Mouse (Mus musculus) lung, embryonic 15.5 days (tissue): ENCODE results near the gene Uba7. TPM values are rescaled to one million over a fixed set of nuclear protein-coding genes. Genes with fewer than 3 reads are reported as not detected.

Experiments
- ATAC-seq: fragments of 200-750 bp; cut with Nextera tagmentation; 2 replicates; pipeline ENCODE4 v1.8.0; 2017; ENCODE audit warnings: moderate number of reproducible peaks, borderline replicate concordance; ENCODE audit not compliant: low FRiP score, low TSS enrichment; ENCODE audit errors: extremely low read depth
- H3K27ac ChIP-seq: fragments of 300-500 bp; sonication (generic); 2 replicates; pipeline ENCODE4 v1.5.1; 2015; ENCODE audit warnings: moderate library complexity, mild to moderate bottlenecking, inconsistent platforms
- H3K27me3 ChIP-seq: fragments of 300-500 bp; sonication (generic); 2 replicates; pipeline ENCODE4 v1.6.1; 2015; ENCODE audit warnings: inconsistent platforms
- H3K36me3 ChIP-seq: fragments of 300-500 bp; sonication (generic); 2 replicates; pipeline ENCODE4 v1.6.1; 2015; ENCODE audit warnings: inconsistent platforms
- H3K4me1 ChIP-seq: fragments of 300-500 bp; sonication (generic); 2 replicates; pipeline ENCODE4 v1.6.1; 2015; ENCODE audit warnings: inconsistent platforms
- H3K4me2 ChIP-seq: fragments of 300-500 bp; sonication (generic); 2 replicates; pipeline ENCODE4 v1.6.1; 2015; ENCODE audit warnings: inconsistent platforms, mild to moderate bottlenecking, moderate library complexity
- H3K4me3 ChIP-seq: fragments of 300-500 bp; sonication (generic); 2 replicates; pipeline ENCODE4 v1.5.1; 2015; ENCODE audit warnings: mild to moderate bottlenecking, inconsistent platforms
- H3K9ac ChIP-seq: fragments of 300-500 bp; sonication (generic); 2 replicates; pipeline ENCODE4 v1.6.1; 2015; ENCODE audit warnings: inconsistent platforms
- H3K9me3 ChIP-seq: fragments of 300-500 bp; sonication (generic); 2 replicates; pipeline ENCODE4 v1.6.1; 2016; ENCODE audit warnings: inconsistent platforms
- WGBS: fragments of 180-500 bp; shearing (Covaris S2); methylation state at CpG from one replicate; pipeline ENCODE4 v1.1.7; 2015; 5-methylcytosine and 5-hydroxymethylcytosine counted together
- polyA plus RNA-seq: library from polyadenylated mRNA; unstranded; fragments of >200 nt; fragmentation: Nextera tagmentation; extraction: Ambion mirVana; gene quantifications from 2 replicates; pipeline ENCODE4 v1.2.1, GENCODE M21; 2015

The Uba7 gene
- polyA plus RNA-seq, 1 experiment from 2014 or later = 22.8 TPM

DNA sequence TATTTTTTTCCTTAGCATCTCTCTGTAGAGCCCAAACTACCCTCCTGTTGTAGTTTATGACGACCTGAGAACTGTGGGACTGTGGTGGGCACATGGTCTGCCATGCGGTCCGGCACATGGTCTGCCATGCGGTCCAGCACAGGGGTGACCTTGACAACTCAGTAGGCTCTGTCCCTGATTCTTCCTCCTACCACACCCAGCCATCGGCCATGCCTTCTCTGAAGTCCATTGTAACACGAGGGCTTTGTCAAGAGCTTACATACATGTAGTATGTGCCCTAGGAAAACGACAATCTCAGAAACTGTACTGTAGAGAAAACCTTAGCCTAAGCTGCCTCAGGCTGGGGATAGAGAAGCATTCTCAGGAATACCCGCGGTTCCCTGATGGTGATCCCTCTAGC lies 10.6 kb upstream of the Uba7 start:
- H3K9ac ChIP-seq = no peak overlapping the region
- no peak overlapping the region for H3K4me2 ChIP-seq
- ATAC-seq = no peak
- H3K36me3 ChIP-seq = peaks cover 40% of the 10 kb centered on the region
- 90% methylated on average over 9 of the region's 9 CpGs for WGBS
- peaks cover 5% of the 10 kb centered on the region; the same call in 1 of the 2 replicates for H3K4me1 ChIP-seq
- H3K9me3 ChIP-seq = no peaks in the 10 kb centered on the region
- H3K27ac ChIP-seq = no peak overlapping the region
- H3K4me3 ChIP-seq = no peak overlapping the region
- no peaks in the 10 kb centered on the region for H3K27me3 ChIP-seq

DNA sequence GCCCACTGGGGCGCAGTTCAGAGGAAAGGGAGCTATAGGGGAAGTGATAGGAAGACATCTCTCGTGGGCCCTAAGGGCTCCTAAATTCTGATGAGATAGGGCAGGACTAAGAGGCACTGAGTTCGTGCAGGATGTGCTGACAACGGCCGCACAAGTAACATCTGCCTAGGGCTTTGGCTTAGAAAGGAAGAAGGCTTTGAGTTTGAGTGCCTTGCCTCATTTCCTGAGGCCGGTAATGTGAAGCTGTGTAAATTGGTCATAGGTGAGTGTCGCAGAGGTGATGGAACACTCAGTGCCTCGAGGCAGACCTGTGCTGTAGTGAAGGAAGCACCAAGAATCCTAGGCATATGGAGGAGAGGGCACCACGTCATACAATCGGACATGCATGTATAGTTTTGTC lies 8.6 kb upstream of the Uba7 start:
- Histone ChIP-seq H3K9ac (no peak overlapping the region), H3K4me3 (no peak overlapping the region), H3K4me1 (peaks cover 9% of the 10 kb centered on the region; the same call in 1 of the 2 replicates), H3K27ac (no peak overlapping the region), H3K36me3 (peaks cover 27% of the 10 kb centered on the region), H3K9me3 (no peaks in the 10 kb centered on the region), H3K27me3 (no peaks in the 10 kb centered on the region), H3K4me2 (no peak overlapping the region)
- no peak for ATAC-seq
- WGBS = 80% methylated on average over 10 of the region's 10 CpGs

DNA sequence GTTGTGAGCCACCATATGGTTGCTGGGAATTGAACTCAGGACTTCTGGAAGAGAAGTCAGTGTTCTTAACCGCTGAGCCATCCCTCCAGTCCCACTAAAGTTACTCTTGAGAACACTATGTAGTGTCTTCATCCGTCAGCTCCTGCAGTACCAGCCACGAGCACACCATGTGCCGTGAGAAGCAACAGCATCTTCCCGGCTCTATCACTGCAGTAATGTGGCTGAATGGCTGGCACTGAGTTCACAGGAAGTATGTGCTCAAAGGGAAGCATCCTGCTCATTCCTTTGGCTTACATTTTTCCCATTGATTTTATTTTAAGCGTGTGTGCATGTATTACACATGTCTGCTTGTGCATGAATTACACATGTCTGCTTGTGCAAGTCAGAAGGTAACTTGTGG lies 7.9 kb upstream of the Uba7 start:
- no peak for ATAC-seq

DNA sequence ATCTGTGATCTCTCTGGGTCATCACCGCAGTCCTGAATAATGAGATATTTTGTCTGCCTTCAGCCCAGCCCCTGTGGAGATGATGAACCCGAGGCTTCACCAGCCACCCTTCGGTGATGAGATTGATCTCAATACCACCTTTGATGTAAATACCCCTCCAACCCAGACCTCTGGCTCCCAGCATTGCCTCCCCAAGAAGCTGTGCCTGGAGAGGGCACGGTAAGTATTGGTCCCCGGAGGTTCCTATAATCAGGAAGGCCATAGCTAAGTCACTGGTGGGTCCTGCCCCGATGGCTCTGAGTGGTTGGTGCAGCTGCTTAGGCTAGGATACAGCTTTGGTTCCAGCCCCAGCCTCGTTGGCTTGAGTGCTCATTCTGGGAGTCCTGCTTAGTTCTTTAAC lies 6.8 kb upstream of the Uba7 start:
- Histone ChIP-seq H3K9me3 (no peaks in the 10 kb centered on the region), H3K27ac (no peak overlapping the region), H3K4me2 (no peak overlapping the region), H3K4me1 (peaks cover 11% of the 10 kb centered on the region; the same call in 1 of the 2 replicates), H3K36me3 (peaks cover 17% of the 10 kb centered on the region), H3K4me3 (no peak overlapping the region), H3K27me3 (no peaks in the 10 kb centered on the region), H3K9ac (no peak overlapping the region)
- no peak for ATAC-seq
- WGBS = 86% methylated on average over 7 of the region's 7 CpGs

More for the DNA sequence above, 7.9 kb upstream of the Uba7 start:
- Histone ChIP-seq H3K9ac (no peak overlapping the region), H3K4me3 (no peak overlapping the region), H3K4me2 (no peak overlapping the region), H3K36me3 (peaks cover 21% of the 10 kb centered on the region), H3K9me3 (no peaks in the 10 kb centered on the region), H3K27ac (no peak overlapping the region), H3K27me3 (no peaks in the 10 kb centered on the region), H3K4me1 (peaks cover 11% of the 10 kb centered on the region; the same call in 1 of the 2 replicates)
- 81% methylated on average over 6 of the region's 6 CpGs for WGBS

DNA sequence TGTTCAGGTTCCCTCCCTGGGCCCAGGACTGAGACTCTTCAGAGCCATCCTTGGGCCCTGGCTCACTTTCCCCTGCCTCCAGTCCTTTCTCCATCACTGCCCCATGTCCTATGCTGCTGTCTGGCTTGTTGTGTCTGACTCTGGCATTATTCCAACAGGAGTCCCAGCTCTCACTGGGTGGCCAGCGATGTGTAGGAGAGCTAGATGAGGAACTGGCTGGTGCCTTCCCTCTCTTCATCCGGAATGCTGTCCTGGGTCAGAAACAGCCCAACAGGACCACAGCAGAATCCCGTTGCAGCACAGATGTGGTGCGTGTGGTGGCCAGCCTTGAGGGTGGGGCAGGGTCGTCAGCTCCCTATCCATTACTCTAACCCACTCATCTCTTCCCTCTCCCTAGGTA lies 5.0 kb upstream of the Uba7 start:
- no peaks in the 10 kb centered on the region for H3K9me3 ChIP-seq
- no peak overlapping the region for H3K4me2 ChIP-seq
- H3K4me3 ChIP-seq = no peak overlapping the region
- H3K36me3 ChIP-seq = peaks cover 12% of the 10 kb centered on the region
- peaks cover 12% of the 10 kb centered on the region; the same call in 1 of the 2 replicates for H3K4me1 ChIP-seq
- ATAC-seq = no peak
- no peak overlapping the region for H3K9ac ChIP-seq
- no peaks in the 10 kb centered on the region for H3K27me3 ChIP-seq
- 65% methylated on average over 5 of the region's 5 CpGs for WGBS
- no peak overlapping the region for H3K27ac ChIP-seq

DNA sequence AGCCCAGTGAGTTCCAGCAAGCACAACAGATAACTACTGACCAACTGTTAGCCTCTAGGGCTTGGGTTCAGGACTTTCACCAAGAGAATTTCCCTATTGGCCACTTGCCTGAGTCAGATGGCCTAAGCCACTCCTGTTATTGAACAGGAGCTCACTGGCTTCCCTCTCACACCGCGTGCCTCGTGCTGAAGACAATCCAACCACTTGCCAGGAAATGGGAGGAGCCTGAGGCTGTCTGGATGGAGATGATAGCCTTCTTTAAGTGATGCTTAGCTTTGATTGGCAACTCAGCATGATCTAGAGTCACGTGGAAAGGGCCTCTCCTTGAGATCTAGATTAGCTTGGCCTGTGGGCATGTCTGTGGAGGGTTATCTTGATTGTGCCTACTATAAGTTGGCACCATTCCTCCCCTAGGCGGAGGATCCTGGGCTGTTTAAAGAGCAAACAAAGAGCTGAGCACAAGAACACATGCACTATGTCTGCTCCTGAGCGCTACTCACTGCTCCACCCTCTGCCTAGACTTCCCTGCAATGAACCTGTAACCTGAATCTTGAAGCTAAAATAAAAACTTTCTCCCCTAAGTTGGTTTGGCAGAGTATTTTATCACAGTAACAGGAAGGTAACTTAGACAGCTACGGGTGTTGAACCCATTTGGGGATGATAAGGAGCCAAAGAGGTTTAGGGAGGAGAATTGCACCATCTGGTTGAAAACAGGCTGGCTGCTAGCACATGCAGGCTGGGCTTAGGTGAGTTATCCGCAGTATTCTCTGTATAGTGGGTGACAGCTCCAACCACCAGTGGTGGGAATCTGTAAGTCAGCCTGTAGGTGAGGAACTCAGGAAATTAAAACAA lies 3.4 kb upstream of the Uba7 start:
- Histone ChIP-seq H3K36me3 (peaks cover 12% of the 10 kb centered on the region), H3K9me3 (no peaks in the 10 kb centered on the region), H3K9ac (no peak overlapping the region), H3K4me2 (no peak overlapping the region), H3K4me1 (peaks cover 12% of the 10 kb centered on the region; the same call in 1 of the 2 replicates), H3K4me3 (no peak overlapping the region), H3K27me3 (no peaks in the 10 kb centered on the region), H3K27ac (no peak overlapping the region)
- 64% methylated on average over 8 of the region's 8 CpGs for WGBS
- ATAC-seq = peak; percentile 23; the same call in 1 of the 2 replicates

DNA sequence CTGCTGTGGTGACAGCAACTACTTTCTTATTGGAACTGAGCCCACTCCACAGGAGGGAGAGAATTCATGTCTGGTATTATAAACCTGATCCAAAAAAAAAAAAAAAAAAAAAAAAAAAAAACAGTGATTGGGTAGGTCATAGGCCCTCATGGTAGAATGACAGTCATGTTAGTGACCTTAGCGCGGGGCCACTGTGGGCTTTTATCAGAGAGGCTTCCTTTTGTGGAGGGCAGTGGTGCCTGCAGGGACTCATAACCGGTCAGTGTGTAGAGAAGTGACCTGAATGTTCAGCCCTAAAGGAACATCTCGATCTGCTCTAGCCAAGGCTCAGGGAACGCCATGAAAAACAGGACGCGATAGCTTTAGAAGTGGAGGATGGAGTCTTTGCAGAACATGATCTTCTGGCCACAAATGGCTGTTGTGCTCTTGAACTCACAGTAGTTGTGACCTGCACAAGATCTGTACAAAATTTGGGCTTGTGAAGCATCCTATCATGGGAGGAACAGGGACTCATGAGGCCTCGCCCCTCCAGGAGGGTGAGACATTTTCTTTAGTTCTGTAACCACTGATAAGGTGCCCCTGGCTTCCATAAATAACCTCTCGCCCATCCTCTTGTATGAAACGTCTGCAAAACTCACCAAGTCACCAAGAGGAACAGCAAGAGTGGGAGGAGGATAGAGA lies 674 bp upstream of the Uba7 start:
- H3K9ac ChIP-seq = no peak overlapping the region
- ATAC-seq = no peak
- peaks cover 5% of the 10 kb centered on the region for H3K36me3 ChIP-seq
- peaks cover 12% of the 10 kb centered on the region; the same call in 1 of the 2 replicates for H3K4me1 ChIP-seq
- WGBS = 69% methylated on average over 10 of the region's 10 CpGs
- peak overlapping the region; percentile 31; the same call in 1 of the 2 replicates for H3K27ac ChIP-seq
- no peak overlapping the region for H3K4me2 ChIP-seq
- no peaks in the 10 kb centered on the region for H3K27me3 ChIP-seq
- H3K9me3 ChIP-seq = no peaks in the 10 kb centered on the region
- no peak overlapping the region for H3K4me3 ChIP-seq

DNA sequence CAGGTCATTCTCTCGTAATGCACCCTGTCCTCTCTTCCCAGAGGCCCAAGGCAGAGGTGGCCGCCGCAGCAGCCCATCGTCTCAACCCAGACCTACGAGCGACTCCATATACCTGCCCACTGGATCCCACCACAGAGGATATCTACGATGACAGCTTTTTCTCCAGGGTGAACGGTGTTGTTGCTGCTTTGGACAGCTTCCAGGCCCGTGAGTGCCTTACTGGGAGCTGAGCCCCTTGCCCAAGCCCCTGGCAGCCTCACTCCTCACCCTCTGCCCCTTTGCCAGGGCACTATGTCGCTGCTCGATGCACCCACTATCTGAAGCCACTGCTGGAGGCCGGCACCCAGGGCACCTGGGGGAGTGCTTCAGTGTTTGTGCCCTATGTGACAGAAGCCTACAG lies 3.5 kb downstream of the Uba7 start:
- WGBS = 84% methylated on average over 12 of the region's 12 CpGs
- no peak overlapping the region for H3K4me3 ChIP-seq
- H3K27ac ChIP-seq = no peak overlapping the region
- H3K9me3 ChIP-seq = no peaks in the 10 kb centered on the region
- H3K36me3 ChIP-seq = no peaks in the 10 kb centered on the region
- peaks cover 42% of the 10 kb centered on the region for H3K4me1 ChIP-seq
- H3K27me3 ChIP-seq = no peaks in the 10 kb centered on the region
- no peak overlapping the region for H3K9ac ChIP-seq
- no peak overlapping the region for H3K4me2 ChIP-seq
- no peak for ATAC-seq

DNA sequence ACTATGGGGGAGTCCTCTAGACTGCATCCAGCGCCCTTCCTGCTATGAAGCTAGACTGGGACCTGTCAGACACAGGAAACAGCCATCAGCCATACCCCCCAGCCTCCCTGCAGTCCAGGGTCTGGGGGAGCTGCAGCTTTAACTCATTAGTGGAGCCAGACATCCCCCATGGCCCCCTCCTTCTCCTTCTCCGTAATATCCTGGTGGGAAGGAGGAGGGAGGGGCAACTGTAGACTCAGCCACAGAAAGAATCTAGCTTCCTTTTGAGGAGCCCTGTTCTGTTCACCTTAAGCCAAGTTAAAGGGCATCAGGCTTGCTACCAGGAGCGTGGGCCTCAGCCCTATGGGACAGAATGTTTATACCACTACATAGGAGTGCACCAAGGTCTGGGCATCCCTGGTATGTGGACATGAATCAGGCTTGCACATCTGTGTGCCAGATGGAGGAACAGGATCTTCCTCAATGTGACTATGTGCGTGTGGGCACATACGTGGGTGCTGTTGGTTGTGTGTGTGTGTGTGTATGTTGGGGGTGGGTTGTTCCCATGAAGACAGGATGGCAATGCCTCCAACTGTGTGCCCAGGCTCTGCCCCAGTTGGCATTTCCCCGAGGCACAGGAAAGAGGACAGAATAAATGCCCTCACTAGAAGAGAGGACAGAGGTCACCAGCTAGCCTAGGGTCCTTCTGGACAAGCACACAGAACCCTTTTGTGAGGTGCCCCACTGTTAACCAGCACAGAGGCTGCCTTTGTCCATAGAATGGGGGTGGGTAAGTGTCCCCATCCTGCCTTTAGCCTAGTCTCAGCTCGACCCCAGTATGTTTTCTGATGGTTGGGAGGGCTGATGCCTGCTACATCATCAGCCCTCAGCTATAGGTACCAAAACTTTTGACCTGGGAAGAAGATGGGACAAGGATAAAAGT lies 6.6 kb downstream of the Uba7 start:
- ATAC-seq = peak; percentile 33
- H3K4me1 ChIP-seq = peaks cover 54% of the 10 kb centered on the region

DNA sequence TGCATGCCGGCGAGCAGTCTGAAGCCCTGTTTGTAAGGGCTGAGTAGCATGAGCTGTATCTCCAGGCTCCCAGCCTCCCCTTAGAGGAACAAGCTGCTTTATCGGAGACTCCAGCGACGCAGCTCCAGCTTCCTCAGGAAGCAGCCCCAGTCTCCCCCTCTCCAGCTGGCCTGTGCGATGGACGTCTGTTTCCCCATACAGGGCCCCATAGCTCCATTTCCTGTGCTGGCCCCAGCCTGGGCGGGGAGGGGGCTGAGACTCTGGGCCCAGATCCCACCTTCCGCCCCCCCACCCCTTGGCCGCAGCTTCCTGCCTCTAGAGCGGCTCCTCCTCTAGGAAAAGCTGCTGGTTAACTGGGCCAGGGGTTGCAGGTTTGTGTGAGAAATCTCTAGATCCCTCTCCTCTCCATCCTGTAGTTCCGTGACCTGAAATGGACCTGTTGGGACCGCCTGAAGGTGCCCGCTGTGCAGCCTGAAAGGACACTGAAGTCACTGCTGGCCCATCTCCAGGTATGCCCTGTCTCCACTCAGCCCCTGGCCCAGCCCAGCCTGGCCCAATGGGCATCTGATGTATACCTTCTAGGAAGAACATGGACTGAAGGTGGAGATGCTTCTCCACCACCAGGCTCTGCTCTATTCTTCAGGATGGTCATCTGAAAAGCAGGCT lies 7.5 kb downstream of the Uba7 start, which contains the start of gene Gm20661:
Gene Gm20661, plus strand, starts transcription at position 378 of the 666 bp plus-strand sequence.
- peak; percentile 83 for ATAC-seq
- H3K27ac ChIP-seq = peak within 1 kb of the TSS; percentile 100
- H3K9ac ChIP-seq = peak within 1 kb of the TSS; percentile 67
- peak within 1 kb of the TSS; percentile 66 for H3K4me3 ChIP-seq
- no peaks in the 10 kb centered on the region for H3K9me3 ChIP-seq
- 11% methylated on average over 14 of the region's 14 CpGs for WGBS
- H3K4me2 ChIP-seq = peak within 1 kb of the TSS; percentile 88
- no peaks in the 10 kb centered on the region for H3K27me3 ChIP-seq
- no peaks in the 10 kb centered on the region for H3K36me3 ChIP-seq
- peaks cover 54% of the 10 kb centered on the region for H3K4me1 ChIP-seq

More for the DNA sequence above, 6.6 kb downstream of the Uba7 start:
- Histone ChIP-seq H3K9ac (peak overlapping the region; percentile 40), H3K36me3 (no peaks in the 10 kb centered on the region), H3K9me3 (no peaks in the 10 kb centered on the region), H3K27me3 (no peaks in the 10 kb centered on the region), H3K4me2 (peak overlapping the region; percentile 88), H3K27ac (peak overlapping the region; percentile 100), H3K4me3 (peak overlapping the region; percentile 66)
- 20% methylated on average over 7 of the region's 7 CpGs for WGBS

DNA sequence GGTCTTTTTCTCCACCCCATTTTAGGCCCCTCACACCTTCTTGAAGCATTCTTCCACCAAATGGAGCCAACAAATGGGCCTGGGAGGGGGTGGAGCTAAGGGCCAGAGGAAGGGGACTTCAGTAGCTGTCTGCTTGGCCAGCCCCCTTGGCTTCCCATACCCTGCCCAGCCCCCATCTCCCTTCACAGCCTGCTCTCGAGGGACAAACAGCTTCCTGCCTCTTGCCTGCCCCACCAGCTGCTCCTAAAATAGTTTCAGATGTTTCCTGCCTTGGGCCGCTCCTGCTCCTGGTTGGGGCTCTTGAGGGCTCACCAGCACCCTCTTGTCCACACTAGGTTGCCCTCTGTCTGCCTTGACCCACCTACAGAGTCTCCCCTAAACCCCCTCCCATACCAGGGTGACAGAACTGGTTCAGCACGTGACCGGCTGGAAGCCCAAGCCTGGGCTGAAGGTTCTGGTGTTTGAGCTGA lies 8.2 kb downstream of the Uba7 start:
- 4% methylated on average over 4 of the region's 4 CpGs for WGBS
- Histone ChIP-seq H3K9me3 (no peaks in the 10 kb centered on the region), H3K27me3 (no peaks in the 10 kb centered on the region), H3K4me3 (peak overlapping the region; percentile 66), H3K27ac (peak overlapping the region; percentile 100), H3K4me1 (peaks cover 54% of the 10 kb centered on the region), H3K4me2 (peak overlapping the region; percentile 88), H3K36me3 (no peaks in the 10 kb centered on the region), H3K9ac (peak overlapping the region; percentile 67)
- peak; percentile 81 for ATAC-seq
